23 mouse cellular contexts compared by ENCODE assay signal in genomic region chr5:48662504-48662903, GRCm38 (mm10).
"Had no signal": no experiment of that assay in that cellular context is flagged by ENCODE, and none has a peak within 500 bp of the region (broad histone marks: within the 10 kb centered on the region; RNA-seq: fewer than 3 reads in every experiment).

No protein-coding gene starts in this region.

- H3K9ac ChIP-seq: heart, embryonic 13.5 days; heart, embryonic 15.5 days; hindbrain, embryonic 13.5 days; hindbrain, embryonic 15.5 days; limb, embryonic 12.5 days had no signal

- H3K9me3 ChIP-seq: heart, embryonic 13.5 days; heart, embryonic 15.5 days; hindbrain, embryonic 13.5 days; hindbrain, embryonic 15.5 days; limb, embryonic 10.5 days; limb, embryonic 12.5 days had no signal

- H3K4me3 ChIP-seq: heart, adult 2 months; heart, embryonic 13.5 days; heart, embryonic 15.5 days; hindbrain, embryonic 13.5 days; hindbrain, embryonic 15.5 days; layer of hippocampus, adult 2 months; left cerebral cortex, adult 2 months; limb, embryonic 10.5 days; limb, embryonic 12.5 days had no signal

- H3K27ac ChIP-seq: heart, adult 2 months; heart, embryonic 13.5 days; heart, embryonic 15.5 days; hindbrain, embryonic 13.5 days; hindbrain, embryonic 15.5 days; hindbrain, postnatal 0 days; layer of hippocampus, adult 2 months; left cerebral cortex, adult 2 months; limb, embryonic 10.5 days; limb, embryonic 12.5 days had no signal

- DNase-seq: gastrocnemius, postnatal 14 days; gastrocnemius, postnatal 36 days; heart, adult 11 months; heart, adult 2 months; heart, postnatal 14 days; heart, postnatal 36 days; kidney, adult 18-20 months; kidney, adult 8-10 months; kidney, postnatal 10 days; kidney, postnatal 25 days; kidney, postnatal 4 days; liver had no signal

- H3K27me3 ChIP-seq: heart, embryonic 13.5 days; heart, embryonic 15.5 days; hindbrain, embryonic 13.5 days; hindbrain, embryonic 15.5 days; limb, embryonic 12.5 days had no signal

- H3K36me3 ChIP-seq: heart, embryonic 13.5 days; heart, embryonic 15.5 days; hindbrain, embryonic 13.5 days; hindbrain, embryonic 15.5 days; limb, embryonic 10.5 days; limb, embryonic 12.5 days had no signal

- H3K4me1 ChIP-seq: heart, embryonic 13.5 days; heart, embryonic 15.5 days; hindbrain, embryonic 13.5 days; hindbrain, embryonic 15.5 days; limb, embryonic 10.5 days; limb, embryonic 12.5 days had no signal

- ATAC-seq: hindbrain, postnatal 0 days; intestine, postnatal 0 days had no signal

- H3K4me2 ChIP-seq: heart, embryonic 11.5 days; heart, embryonic 13.5 days; heart, embryonic 15.5 days; hindbrain, embryonic 13.5 days; hindbrain, embryonic 15.5 days; limb, embryonic 12.5 days had no signal
